Mouse (Mus musculus) monocyte, adult 5-6 weeks (primary cell): ENCODE data around the gene Alkbh8. TPM values are rescaled to one million over a fixed set of nuclear protein-coding genes. Genes with fewer than 3 reads are reported as not detected.

Source experiments
- total RNA-seq: library from RNA; stranded (forward); fragments of 200-1000, 200-491, 200-594 nt; gene quantifications from 3 replicates; pipeline ENCODE4 v1.2.3, GENCODE M21; 2017

Alkbh8 gene
- total RNA-seq, 1 experiment from 2014 or later: 13.6 TPM

Other genes with a start within 250 kb of the Alkbh8 start
- gene Cwf19l2, start 68.5 kb downstream of the Alkbh8 start, total RNA-seq: 44.8 to 73.9 TPM (median 47.9 TPM) in 3 replicates
- not detected in 3 replicates for gene Gucy1a2, start 197.6 kb downstream of the Alkbh8 start, total RNA-seq